1 mouse cellular context compared by ENCODE assay signal in the genomic region with DNA sequence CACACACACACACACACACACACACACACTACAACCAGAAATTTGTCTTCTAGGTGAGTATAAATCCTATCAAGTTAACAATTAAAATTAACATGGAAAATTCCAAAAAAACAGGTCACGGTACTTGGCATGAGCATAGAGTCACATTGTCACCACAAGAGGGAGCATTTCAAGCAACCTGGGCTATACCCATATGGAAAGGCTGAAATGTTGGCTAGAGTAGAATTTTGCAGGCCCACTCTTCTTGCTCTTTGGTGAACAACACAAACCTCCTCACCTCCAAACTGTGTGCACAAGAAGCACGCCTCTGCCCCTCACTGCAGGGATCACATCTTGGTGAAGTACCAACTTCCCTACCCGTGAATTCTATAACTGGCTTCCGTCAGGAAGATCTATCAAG.
TF ChIP-seq lines count a peak whose summit lies in the region.

No protein-coding gene starts in this region.

TF ChIP-seq in C2C12, 6 proteins besides CTCF, POLR2A, EP300 and RAD21 (continued from another document):
- TF ChIP-seq USF1 (IDR thresholded peaks at IDR 0.05; ENCODE audit: low read depth) (no peak), FOSL1 (IDR thresholded peaks at IDR 0.05; ENCODE audit: insufficient read depth, low read length, poor library complexity, severe bottlenecking) (no peak), MYOG (IDR thresholded peaks at IDR 0.05; ENCODE audit: control insufficient read depth, extremely low read depth, insufficient read length) (no peak)
